Mouse (Mus musculus): ENCODE results near the gene Hspa1l. TPM values are rescaled to one million over a fixed set of nuclear protein-coding genes. Genes with fewer than 3 reads are reported as not detected.
"Not testable (repeated sequence)": the region's sequence is repeated elsewhere in the genome, so short reads cannot be mapped to it uniquely, and the experiment has no call there.

Hspa1l gene
- polyA plus RNA-seq, 1 experiment from 2014 or later = 1.8 TPM

- H3K9ac ChIP-seq (ENCODE audit: low read length) = no peak overlapping the region
- no peaks in the 10 kb centered on the region for H3K36me3 ChIP-seq (ENCODE audit: control insufficient read depth, insufficient read depth, low read length)
- no peak for DNase-seq (ENCODE audit: low spot score)
- peaks cover 3% of the 10 kb centered on the region; the same call in 1 of the 2 replicates for H3K4me1 ChIP-seq (ENCODE audit: control insufficient read depth, insufficient read depth, low read length)
- no peak overlapping the region for H3K4me2 ChIP-seq (ENCODE audit: low read depth)
- peaks cover 7% of the 10 kb centered on the region; the same call in 1 of the 2 replicates for H3K27me3 ChIP-seq (ENCODE audit: control insufficient read depth, insufficient read depth, low read length)
- no peak for ATAC-seq (ENCODE audit: insufficient read depth, low FRiP score, low TSS enrichment)
- no peak overlapping the region for H3K27ac ChIP-seq (ENCODE audit: low read depth, low read length)
- H3K4me3 ChIP-seq (ENCODE audit: low read depth, low read length) = no peak overlapping the region
- H3K9me3 ChIP-seq (ENCODE audit: control insufficient read depth, low read length) = no peaks in the 10 kb centered on the region
These were observed 11.6 kb upstream of the Hspa1l start for GRCm38 (mm10) chr17:34960702-34961493.

- H3K4me3 ChIP-seq (ENCODE audit: low read depth, low read length) = no peak overlapping the region
- peaks cover 3% of the 10 kb centered on the region; the same call in 1 of the 2 replicates for H3K4me1 ChIP-seq (ENCODE audit: control insufficient read depth, insufficient read depth, low read length)
- H3K4me2 ChIP-seq (ENCODE audit: low read depth) = no peak overlapping the region
- WGBS = 47% methylated on average over 3 of the region's 3 CpGs
- ATAC-seq (ENCODE audit: insufficient read depth, low FRiP score, low TSS enrichment) (no peak), DNase-seq (ENCODE audit: low spot score) (no peak)
- H3K27ac ChIP-seq (ENCODE audit: low read depth, low read length) = no peak overlapping the region
- no peak overlapping the region for H3K9ac ChIP-seq (ENCODE audit: low read length)
- H3K27me3 ChIP-seq (ENCODE audit: control insufficient read depth, insufficient read depth, low read length) = peaks cover 4% of the 10 kb centered on the region; the same call in 1 of the 2 replicates
- no peaks in the 10 kb centered on the region for H3K9me3 ChIP-seq (ENCODE audit: control insufficient read depth, low read length)
- H3K36me3 ChIP-seq (ENCODE audit: control insufficient read depth, insufficient read depth, low read length) = no peaks in the 10 kb centered on the region
These were observed 10.4 kb upstream of the Hspa1l start for GRCm38 (mm10) chr17:34962125-34962524.

DNA sequence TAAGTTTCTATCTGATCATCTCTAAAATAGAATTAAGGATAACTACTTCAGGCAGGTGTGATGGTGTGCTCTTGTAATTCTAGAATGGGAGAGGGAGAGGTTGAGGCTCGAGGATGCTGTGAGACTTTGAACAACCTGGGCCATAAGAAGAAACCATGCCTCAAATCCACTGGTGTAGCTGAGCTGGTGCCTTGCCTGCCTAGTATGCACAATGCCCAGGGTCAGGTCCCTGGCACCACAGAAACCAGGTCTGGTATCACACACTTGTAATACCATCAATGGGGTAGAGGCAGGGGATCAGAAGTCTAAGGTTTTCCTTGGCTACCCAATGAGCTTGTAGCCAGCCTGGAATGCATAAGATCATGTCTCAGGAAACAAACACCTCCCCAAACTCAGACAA lies 9.7 kb upstream of the Hspa1l start:
- peaks cover 3% of the 10 kb centered on the region; the same call in 1 of the 2 replicates for H3K4me1 ChIP-seq (ENCODE audit: control insufficient read depth, insufficient read depth, low read length)
- no peak for ATAC-seq (ENCODE audit: insufficient read depth, low FRiP score, low TSS enrichment)
- no peak overlapping the region for H3K27ac ChIP-seq (ENCODE audit: low read depth, low read length)
- no peaks in the 10 kb centered on the region for H3K9me3 ChIP-seq (ENCODE audit: control insufficient read depth, low read length)
- H3K9ac ChIP-seq (ENCODE audit: low read length) = no peak overlapping the region
- DNase-seq (ENCODE audit: low spot score) = no peak
- no peak overlapping the region for H3K4me3 ChIP-seq (ENCODE audit: low read depth, low read length)
- no peaks in the 10 kb centered on the region for H3K36me3 ChIP-seq (ENCODE audit: control insufficient read depth, insufficient read depth, low read length)
- peaks cover 5% of the 10 kb centered on the region for H3K27me3 ChIP-seq (ENCODE audit: control insufficient read depth, insufficient read depth, low read length)
- 57% methylated on average over 1 of the region's 1 CpGs for WGBS
- no peak overlapping the region for H3K4me2 ChIP-seq (ENCODE audit: low read depth)

DNA sequence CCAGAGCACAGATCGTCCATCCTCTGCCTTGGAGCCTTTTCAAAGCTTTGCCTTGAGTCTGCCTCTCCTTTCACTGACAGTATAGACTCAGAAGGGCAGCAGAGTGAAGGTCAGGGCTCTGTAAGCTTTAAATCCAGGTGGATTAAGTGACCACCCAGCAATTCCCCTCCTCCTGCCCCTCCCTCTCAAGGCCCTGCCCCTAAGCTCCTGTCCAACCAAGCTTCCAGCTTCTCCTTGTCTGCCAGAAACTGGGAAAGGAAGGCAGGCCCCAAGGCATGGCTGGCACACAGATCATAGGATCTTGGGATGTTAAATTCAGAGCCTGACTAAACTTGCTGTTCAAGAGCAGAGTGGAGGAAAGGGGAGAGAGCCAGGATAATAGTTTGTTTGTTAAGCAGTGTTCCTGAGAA lies 7.9 kb upstream of the Hspa1l start:
- no peak overlapping the region for H3K4me2 ChIP-seq (ENCODE audit: low read depth)
- WGBS = 29% methylated on average over 1 of the region's 1 CpGs
- H3K36me3 ChIP-seq (ENCODE audit: control insufficient read depth, insufficient read depth, low read length) = no peaks in the 10 kb centered on the region
- H3K4me3 ChIP-seq (ENCODE audit: low read depth, low read length) = no peak overlapping the region
- H3K9ac ChIP-seq (ENCODE audit: low read length) = peak overlapping the region; percentile 22; the same call in 1 of the 2 replicates
- peaks cover 3% of the 10 kb centered on the region; the same call in 1 of the 2 replicates for H3K4me1 ChIP-seq (ENCODE audit: control insufficient read depth, insufficient read depth, low read length)
- H3K27me3 ChIP-seq (ENCODE audit: control insufficient read depth, insufficient read depth, low read length) = peaks cover 23% of the 10 kb centered on the region
- no peak for DNase-seq (ENCODE audit: low spot score)
- H3K27ac ChIP-seq (ENCODE audit: low read depth, low read length) = no peak overlapping the region
- no peak for ATAC-seq (ENCODE audit: insufficient read depth, low FRiP score, low TSS enrichment)
- no peaks in the 10 kb centered on the region for H3K9me3 ChIP-seq (ENCODE audit: control insufficient read depth, low read length)

- peaks cover 21% of the 10 kb centered on the region for H3K27me3 ChIP-seq (ENCODE audit: control insufficient read depth, insufficient read depth, low read length)
- H3K9me3 ChIP-seq (ENCODE audit: control insufficient read depth, low read length) = no peaks in the 10 kb centered on the region
- no peak for ATAC-seq (ENCODE audit: insufficient read depth, low FRiP score, low TSS enrichment)
- H3K4me2 ChIP-seq (ENCODE audit: low read depth) = no peak overlapping the region
- H3K4me3 ChIP-seq (ENCODE audit: low read depth, low read length) = no peak overlapping the region
- H3K36me3 ChIP-seq (ENCODE audit: control insufficient read depth, insufficient read depth, low read length) = no peaks in the 10 kb centered on the region
- H3K4me1 ChIP-seq (ENCODE audit: control insufficient read depth, insufficient read depth, low read length) = no peaks in the 10 kb centered on the region
- no peak overlapping the region for H3K9ac ChIP-seq (ENCODE audit: low read length)
- DNase-seq (ENCODE audit: low spot score) = no peak
- whole genome bisulfite sequencing = 74% methylated on average over 5 of the region's 5 CpGs
- H3K27ac ChIP-seq (ENCODE audit: low read depth, low read length) = no peak overlapping the region
These were observed 6.9 kb upstream of the Hspa1l start for GRCm38 (mm10) chr17:34965627-34966026.

GRCm38 (mm10) chr17:34969822-34970221 lies 2.7 kb upstream of the Hspa1l start, which contains the start of gene Gm20481:
Gene Gm20481, plus strand, starts transcription at chr17:34969912.
- not testable (repeated sequence) for H3K4me1 ChIP-seq (ENCODE audit: control insufficient read depth, insufficient read depth, low read length); ATAC-seq (ENCODE audit: insufficient read depth, low FRiP score, low TSS enrichment); H3K36me3 ChIP-seq (ENCODE audit: control insufficient read depth, insufficient read depth, low read length); DNase-seq (ENCODE audit: low spot score); H3K9ac ChIP-seq (ENCODE audit: low read length); H3K27ac ChIP-seq (ENCODE audit: low read depth, low read length); H3K9me3 ChIP-seq (ENCODE audit: control insufficient read depth, low read length); H3K4me2 ChIP-seq (ENCODE audit: low read depth); H3K4me3 ChIP-seq (ENCODE audit: low read depth, low read length)
- peaks cover 21% of the 10 kb centered on the region for H3K27me3 ChIP-seq (ENCODE audit: control insufficient read depth, insufficient read depth, low read length)
- 67% methylated on average over 7 of the region's 11 CpGs for WGBS

DNA sequence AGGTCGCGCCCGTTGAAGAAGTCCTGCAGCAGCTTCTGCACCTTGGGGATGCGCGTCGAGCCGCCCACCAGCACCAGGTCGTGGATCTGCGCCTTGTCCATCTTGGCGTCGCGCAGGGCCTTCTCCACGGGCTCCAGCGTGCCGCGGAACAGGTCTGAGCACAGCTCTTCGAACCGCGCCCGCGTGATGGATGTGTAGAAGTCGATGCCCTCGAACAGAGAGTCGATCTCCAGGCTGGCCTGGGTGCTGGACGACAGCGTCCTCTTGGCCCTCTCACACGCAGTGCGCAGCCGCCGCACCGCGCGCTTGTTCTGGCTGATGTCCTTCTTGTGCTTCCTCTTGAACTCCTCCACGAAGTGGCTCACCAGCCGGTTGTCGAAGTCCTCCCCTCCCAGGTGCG lies 1.7 kb upstream of the Hspa1l start:
- not testable (repeated sequence) for H3K27ac ChIP-seq (ENCODE audit: low read depth, low read length); H3K4me3 ChIP-seq (ENCODE audit: low read depth, low read length); H3K9ac ChIP-seq (ENCODE audit: low read length); H3K4me1 ChIP-seq (ENCODE audit: control insufficient read depth, insufficient read depth, low read length); H3K4me2 ChIP-seq (ENCODE audit: low read depth); H3K36me3 ChIP-seq (ENCODE audit: control insufficient read depth, insufficient read depth, low read length); H3K9me3 ChIP-seq (ENCODE audit: control insufficient read depth, low read length); ATAC-seq (ENCODE audit: insufficient read depth, low FRiP score, low TSS enrichment); DNase-seq (ENCODE audit: low spot score)
- 23% methylated on average over 7 of the region's 37 CpGs for WGBS
- peaks cover 21% of the 10 kb centered on the region for H3K27me3 ChIP-seq (ENCODE audit: control insufficient read depth, insufficient read depth, low read length)

GRCm38 (mm10) chr17:34971694-34972068 lies 822 bp upstream of the Hspa1l start:
- H3K36me3 ChIP-seq (ENCODE audit: control insufficient read depth, insufficient read depth, low read length); H3K27ac ChIP-seq (ENCODE audit: low read depth, low read length); H3K9me3 ChIP-seq (ENCODE audit: control insufficient read depth, low read length); DNase-seq (ENCODE audit: low spot score); H3K9ac ChIP-seq (ENCODE audit: low read length); H3K4me1 ChIP-seq (ENCODE audit: control insufficient read depth, insufficient read depth, low read length): not testable (repeated sequence)
- peak overlapping the region; percentile 25; the same call in 1 of the 2 replicates for H3K4me3 ChIP-seq (ENCODE audit: low read depth, low read length)
- peaks cover 21% of the 10 kb centered on the region for H3K27me3 ChIP-seq (ENCODE audit: control insufficient read depth, insufficient read depth, low read length)
- ATAC-seq (ENCODE audit: insufficient read depth, low FRiP score, low TSS enrichment) = peak; percentile 43; the same call in 1 of the 2 replicates
- WGBS = 0% methylated on average over 6 of the region's 43 CpGs
- H3K4me2 ChIP-seq (ENCODE audit: low read depth) = peak overlapping the region; percentile 69

Data from neural tube, embryonic 11.5 days (tissue).